Mouse (Mus musculus): ENCODE measurements around the gene Zfp618.

Gene Zfp618

GRCm38 (mm10) chr4:63031240-63031639, 65.9 kb downstream of the Zfp618 start:
- DNase-seq (ENCODE audit: low spot score) = no peak

GRCm38 (mm10) chr4:63032581-63033006, 67.2 kb downstream of the Zfp618 start:
- no peak for DNase-seq (ENCODE audit: low spot score)

GRCm38 (mm10) chr4:63033724-63034123, 68.4 kb downstream of the Zfp618 start:
- DNase-seq (ENCODE audit: low spot score) = no peak

- DNase-seq (ENCODE audit: low spot score) = no peak
Observed at GRCm38 (mm10) chr4:63035991-63036390, 70.6 kb downstream of the Zfp618 start.

- DNase-seq (ENCODE audit: low spot score) = no peak
Observed at GRCm38 (mm10) chr4:63036790-63037189, 71.4 kb downstream of the Zfp618 start.

- DNase-seq (ENCODE audit: low spot score) = no peak
Observed at GRCm38 (mm10) chr4:63037555-63037954, 72.2 kb downstream of the Zfp618 start.

- no peak for DNase-seq (ENCODE audit: low spot score)
Observed at GRCm38 (mm10) chr4:63038265-63038664, 72.9 kb downstream of the Zfp618 start.

GRCm38 (mm10) chr4:63038937-63039336, 73.6 kb downstream of the Zfp618 start:
- DNase-seq (ENCODE audit: low spot score) = no peak

- DNase-seq (ENCODE audit: low spot score) = no peak
Observed at GRCm38 (mm10) chr4:63048606-63049005, 83.2 kb downstream of the Zfp618 start.

GRCm38 (mm10) chr4:63049596-63050318, 84.4 kb downstream of the Zfp618 start:
- no peak for DNase-seq (ENCODE audit: low spot score)

- no peak for DNase-seq (ENCODE audit: low spot score)
Observed at GRCm38 (mm10) chr4:63050319-63050676, 84.9 kb downstream of the Zfp618 start.

- no peak for DNase-seq (ENCODE audit: low spot score)
Observed at GRCm38 (mm10) chr4:63050949-63051348, 85.6 kb downstream of the Zfp618 start.

- no peak for DNase-seq (ENCODE audit: low spot score)
Observed at GRCm38 (mm10) chr4:63051940-63052661, 86.7 kb downstream of the Zfp618 start.

GRCm38 (mm10) chr4:63052662-63053033, 87.3 kb downstream of the Zfp618 start:
- DNase-seq (ENCODE audit: low spot score) = no peak

- no peak for DNase-seq (ENCODE audit: low spot score)
Observed at GRCm38 (mm10) chr4:63055216-63055745, 89.9 kb downstream of the Zfp618 start.

- no peak for DNase-seq (ENCODE audit: low spot score)
Observed at GRCm38 (mm10) chr4:63056641-63057415, 91.5 kb downstream of the Zfp618 start.

- no peak for DNase-seq (ENCODE audit: low spot score)
Observed at GRCm38 (mm10) chr4:63057581-63057980, 92.2 kb downstream of the Zfp618 start.

GRCm38 (mm10) chr4:63058686-63059085, 93.3 kb downstream of the Zfp618 start:
- no peak for DNase-seq (ENCODE audit: low spot score)

- DNase-seq (ENCODE audit: low spot score) = no peak
Observed at GRCm38 (mm10) chr4:63060358-63060757, 95.0 kb downstream of the Zfp618 start.

GRCm38 (mm10) chr4:63061411-63061810, 96.0 kb downstream of the Zfp618 start:
- no peak for DNase-seq (ENCODE audit: low spot score)

- no peak for DNase-seq (ENCODE audit: low spot score)
Observed at GRCm38 (mm10) chr4:63063360-63063759, 98.0 kb downstream of the Zfp618 start.

GRCm38 (mm10) chr4:63064911-63065310, 99.5 kb downstream of the Zfp618 start:
- no peak for DNase-seq (ENCODE audit: low spot score)

GRCm38 (mm10) chr4:63066796-63067195, 101.4 kb downstream of the Zfp618 start:
- DNase-seq (ENCODE audit: low spot score) = no peak
